Mouse (Mus musculus): Measurements from ENCODE around the gene Tmem50a. TPM values are rescaled to one million over a fixed set of nuclear protein-coding genes. Genes with fewer than 3 reads are reported as not detected.

The Tmem50a gene
- 226 and 246 TPM in 2 replicates for total RNA-seq (2017)

GRCm38 (mm10) chr4:134914864-134915209, at the start of gene Tmem50a:
TSS of gene Tmem50a (minus strand) at chr4:134915024.
- peak; percentile 89 to 92 for ATAC-seq (replicated peaks in 1 of 2; ENCODE audit: insufficient read depth in 1 of 2, low FRiP score in 2 of 2, low TSS enrichment in 1 of 2, low read depth in 1 of 2, poor library complexity in 2 of 2, severe bottlenecking in 2 of 2)

DNA sequence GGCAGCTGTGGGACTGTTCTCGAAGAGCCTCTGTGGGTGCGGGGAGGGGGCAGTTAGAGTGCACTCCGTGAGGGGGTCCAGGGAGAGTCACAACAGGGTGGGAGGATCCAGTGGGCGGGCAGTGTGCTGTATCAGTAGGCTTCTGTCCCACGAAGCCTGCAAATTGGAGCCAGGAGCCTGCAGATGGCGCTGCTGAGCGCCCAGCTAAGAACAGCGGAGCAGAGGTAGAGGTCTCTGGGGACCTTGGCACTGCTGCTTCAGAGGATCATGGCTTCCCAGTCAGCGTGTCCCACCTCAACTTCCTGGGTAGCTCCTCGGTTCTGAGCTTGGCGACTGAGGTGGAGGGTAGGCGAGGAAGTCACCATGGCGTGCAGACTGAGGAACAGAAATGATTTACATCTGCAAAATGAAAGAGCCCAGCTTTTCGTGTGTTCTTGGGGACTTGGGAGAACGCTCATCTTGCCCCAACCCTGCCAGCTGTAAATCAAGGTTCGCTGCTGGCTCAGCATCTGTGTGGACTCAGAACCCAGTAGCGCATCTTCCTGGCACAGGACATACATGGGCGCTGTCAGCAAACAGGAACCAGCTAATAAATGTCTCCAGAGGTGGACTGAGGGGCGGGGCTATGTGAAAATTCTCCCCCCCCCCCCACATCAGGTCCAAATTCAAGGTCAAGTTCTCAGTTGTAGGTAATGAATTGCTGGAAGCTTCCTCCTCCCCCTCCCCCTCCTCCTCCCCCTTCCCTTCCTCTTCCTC, 48.4 kb upstream of the Tmem50a start:
- ATAC-seq (replicated peaks in 1 of 2; ENCODE audit: insufficient read depth in 1 of 2, low FRiP score in 2 of 2, low TSS enrichment in 1 of 2, low read depth in 1 of 2, poor library complexity in 2 of 2, severe bottlenecking in 2 of 2), result peak; percentile 74 to 77

GRCm38 (mm10) chr4:134956328-134956727, 41.5 kb upstream of the Tmem50a start:
- ATAC-seq (replicated peaks in 1 of 2; ENCODE audit: insufficient read depth in 1 of 2, low FRiP score in 2 of 2, low TSS enrichment in 1 of 2, low read depth in 1 of 2, poor library complexity in 2 of 2, severe bottlenecking in 2 of 2), result peak; percentile 59 to 62

DNA sequence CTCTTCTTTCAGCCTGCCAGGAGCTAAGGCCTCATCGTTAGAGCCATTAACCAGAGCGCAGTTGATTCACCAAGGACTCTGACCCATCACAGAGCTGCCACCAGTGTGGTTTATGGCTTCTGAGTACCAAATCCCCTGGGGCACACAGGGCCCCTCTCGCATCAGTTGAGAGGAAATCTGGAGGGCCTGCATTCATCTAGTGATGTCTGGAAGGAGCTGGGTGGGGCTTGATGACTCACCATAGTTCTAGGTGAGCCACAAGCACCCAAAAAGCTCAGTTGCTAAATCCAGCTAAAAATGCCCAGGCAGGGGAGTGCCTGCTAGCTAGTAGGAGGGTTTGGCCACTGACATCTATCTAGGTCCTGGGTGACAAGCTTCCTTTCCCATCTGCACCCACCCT, 41.0 kb upstream of the Tmem50a start:
- ATAC-seq (replicated peaks in 1 of 2; ENCODE audit: insufficient read depth in 1 of 2, low FRiP score in 2 of 2, low TSS enrichment in 1 of 2, low read depth in 1 of 2, poor library complexity in 2 of 2, severe bottlenecking in 2 of 2), result no peak

DNA sequence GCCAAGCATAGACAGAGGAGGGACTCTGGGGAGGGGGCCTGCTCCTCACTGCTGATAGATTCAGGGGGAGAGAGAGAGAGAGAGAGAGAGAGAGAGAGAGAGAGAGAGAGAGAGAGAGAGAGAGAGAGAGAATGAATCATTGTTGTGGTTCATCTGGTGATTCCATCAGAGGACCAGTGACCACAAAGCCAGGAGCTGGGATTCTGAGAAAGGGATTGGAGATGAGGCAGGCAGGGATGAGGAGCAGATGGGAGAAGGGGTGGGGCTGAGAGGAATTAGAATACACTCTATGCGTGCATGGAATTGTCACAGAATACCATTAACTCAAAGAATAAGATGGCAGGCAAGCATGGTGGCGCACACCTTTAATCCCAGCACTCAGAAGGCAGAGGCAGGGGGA, 40.4 kb upstream of the Tmem50a start:
- ATAC-seq (replicated peaks in 1 of 2; ENCODE audit: insufficient read depth in 1 of 2, low FRiP score in 2 of 2, low TSS enrichment in 1 of 2, low read depth in 1 of 2, poor library complexity in 2 of 2, severe bottlenecking in 2 of 2), result no peak

DNA sequence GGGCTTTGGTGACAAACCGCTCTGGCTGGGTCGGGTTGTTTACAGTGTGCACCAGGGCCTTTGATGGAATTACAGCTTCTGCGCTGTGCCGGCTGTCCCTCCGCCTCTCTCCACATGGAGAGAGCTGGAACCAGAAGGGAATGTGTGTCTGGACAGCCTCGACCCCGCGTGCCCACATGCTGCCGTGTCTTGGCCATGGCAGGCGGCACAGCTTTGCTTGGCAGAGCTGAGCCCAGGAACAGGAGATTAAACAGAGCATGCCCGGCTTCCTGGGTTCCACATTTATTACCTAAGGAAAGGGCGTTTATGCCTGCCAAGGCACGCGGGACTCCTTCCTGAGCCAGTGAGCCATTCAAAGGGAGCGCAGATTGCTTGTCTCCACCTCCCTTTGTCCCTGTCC, 39.6 kb upstream of the Tmem50a start:
- no peak for ATAC-seq (replicated peaks in 1 of 2; ENCODE audit: insufficient read depth in 1 of 2, low FRiP score in 2 of 2, low TSS enrichment in 1 of 2, low read depth in 1 of 2, poor library complexity in 2 of 2, severe bottlenecking in 2 of 2)

- peak; percentile 76 to 84 for ATAC-seq (replicated peaks in 1 of 2; ENCODE audit: insufficient read depth in 1 of 2, low FRiP score in 2 of 2, low TSS enrichment in 1 of 2, low read depth in 1 of 2, poor library complexity in 2 of 2, severe bottlenecking in 2 of 2)
Observed at GRCm38 (mm10) chr4:134950518-134951091, 35.8 kb upstream of the Tmem50a start.

GRCm38 (mm10) chr4:134946024-134946744, 31.4 kb upstream of the Tmem50a start:
- ATAC-seq (replicated peaks in 1 of 2; ENCODE audit: insufficient read depth in 1 of 2, low FRiP score in 2 of 2, low TSS enrichment in 1 of 2, low read depth in 1 of 2, poor library complexity in 2 of 2, severe bottlenecking in 2 of 2), result peak; percentile 62 to 63; a peak in 3 of 4 replicates

GRCm38 (mm10) chr4:134943758-134944538, 29.1 kb upstream of the Tmem50a start:
- no peak for ATAC-seq (replicated peaks in 1 of 2; ENCODE audit: insufficient read depth in 1 of 2, low FRiP score in 2 of 2, low TSS enrichment in 1 of 2, low read depth in 1 of 2, poor library complexity in 2 of 2, severe bottlenecking in 2 of 2)

- no peak for ATAC-seq (replicated peaks in 1 of 2; ENCODE audit: insufficient read depth in 1 of 2, low FRiP score in 2 of 2, low TSS enrichment in 1 of 2, low read depth in 1 of 2, poor library complexity in 2 of 2, severe bottlenecking in 2 of 2)
Observed at GRCm38 (mm10) chr4:134939900-134940299, 25.1 kb upstream of the Tmem50a start.

- ATAC-seq (replicated peaks in 1 of 2; ENCODE audit: insufficient read depth in 1 of 2, low FRiP score in 2 of 2, low TSS enrichment in 1 of 2, low read depth in 1 of 2, poor library complexity in 2 of 2, severe bottlenecking in 2 of 2), result no peak
Observed at GRCm38 (mm10) chr4:134937240-134938176, 22.7 kb upstream of the Tmem50a start.

DNA sequence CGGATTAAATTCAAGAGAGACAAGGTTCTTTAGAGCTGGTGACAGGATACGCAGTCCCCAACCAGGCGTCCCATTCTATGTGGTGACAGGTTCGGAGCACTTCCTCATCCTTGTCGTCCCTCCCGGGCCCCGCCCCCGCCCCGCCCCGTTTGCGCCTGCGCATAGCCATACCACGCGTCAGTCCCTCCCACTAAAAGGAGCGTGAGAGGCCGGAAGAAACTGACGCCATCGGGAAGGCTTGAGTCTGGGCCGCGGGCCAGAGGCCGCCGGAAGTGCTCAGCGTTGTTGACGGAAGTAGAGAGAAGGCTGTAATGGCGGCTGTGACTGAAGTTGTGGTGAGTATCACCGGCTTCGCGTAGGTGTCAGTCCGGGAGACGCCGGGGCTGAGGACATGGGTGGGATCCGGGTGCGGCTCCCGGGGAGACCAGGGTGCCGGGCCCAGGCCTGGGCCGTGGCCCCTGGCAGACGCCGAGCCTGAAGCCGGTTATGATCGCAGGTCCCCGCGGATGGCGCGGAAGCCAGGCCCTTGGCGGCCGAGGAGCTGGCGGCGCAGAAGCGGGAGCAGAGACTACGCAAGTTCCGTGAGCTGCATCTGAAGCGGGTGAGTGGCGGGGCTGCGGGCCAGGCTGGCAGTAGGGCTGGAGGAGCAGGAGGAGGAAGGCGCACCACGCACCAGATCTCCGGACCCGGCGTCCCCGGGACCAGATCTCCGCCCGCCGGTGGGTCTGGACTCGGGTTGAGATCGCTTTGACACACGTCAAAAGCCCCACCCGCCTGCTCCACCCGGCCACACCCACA, 16.1 kb upstream of the Tmem50a start, which contains the start of gene Syf2:
TSS of gene Syf2 (plus strand) at position 215 of the 798 bp plus-strand sequence.
- ATAC-seq (replicated peaks in 1 of 2; ENCODE audit: insufficient read depth in 1 of 2, low FRiP score in 2 of 2, low TSS enrichment in 1 of 2, low read depth in 1 of 2, poor library complexity in 2 of 2, severe bottlenecking in 2 of 2), result peak; percentile 80 to 87

DNA sequence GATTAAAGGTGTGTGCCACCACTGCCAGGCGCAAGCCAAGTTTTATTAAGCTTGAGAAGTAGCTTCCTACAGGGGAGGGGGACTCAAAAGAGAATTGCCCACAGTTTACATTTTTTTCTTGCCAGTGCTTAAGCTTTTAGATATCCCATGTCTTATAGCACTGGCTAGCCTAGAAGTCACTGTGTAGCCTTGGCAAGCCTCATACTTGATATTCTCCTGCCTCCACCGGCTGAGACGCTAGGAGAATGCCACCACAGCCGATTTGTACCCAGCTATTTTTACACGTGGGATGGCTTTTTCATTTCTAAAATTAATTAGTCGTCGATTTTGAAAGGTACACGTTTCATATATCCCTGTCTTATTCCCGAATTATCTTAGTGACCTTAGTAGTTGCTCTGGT, 15.4 kb upstream of the Tmem50a start:
- no peak for ATAC-seq (replicated peaks in 1 of 2; ENCODE audit: insufficient read depth in 1 of 2, low FRiP score in 2 of 2, low TSS enrichment in 1 of 2, low read depth in 1 of 2, poor library complexity in 2 of 2, severe bottlenecking in 2 of 2)

GRCm38 (mm10) chr4:134929536-134929935, 14.7 kb upstream of the Tmem50a start:
- ATAC-seq (replicated peaks in 1 of 2; ENCODE audit: insufficient read depth in 1 of 2, low FRiP score in 2 of 2, low TSS enrichment in 1 of 2, low read depth in 1 of 2, poor library complexity in 2 of 2, severe bottlenecking in 2 of 2), result no peak

GRCm38 (mm10) chr4:134928464-134928836, 13.6 kb upstream of the Tmem50a start:
- no peak for ATAC-seq (replicated peaks in 1 of 2; ENCODE audit: insufficient read depth in 1 of 2, low FRiP score in 2 of 2, low TSS enrichment in 1 of 2, low read depth in 1 of 2, poor library complexity in 2 of 2, severe bottlenecking in 2 of 2)

DNA sequence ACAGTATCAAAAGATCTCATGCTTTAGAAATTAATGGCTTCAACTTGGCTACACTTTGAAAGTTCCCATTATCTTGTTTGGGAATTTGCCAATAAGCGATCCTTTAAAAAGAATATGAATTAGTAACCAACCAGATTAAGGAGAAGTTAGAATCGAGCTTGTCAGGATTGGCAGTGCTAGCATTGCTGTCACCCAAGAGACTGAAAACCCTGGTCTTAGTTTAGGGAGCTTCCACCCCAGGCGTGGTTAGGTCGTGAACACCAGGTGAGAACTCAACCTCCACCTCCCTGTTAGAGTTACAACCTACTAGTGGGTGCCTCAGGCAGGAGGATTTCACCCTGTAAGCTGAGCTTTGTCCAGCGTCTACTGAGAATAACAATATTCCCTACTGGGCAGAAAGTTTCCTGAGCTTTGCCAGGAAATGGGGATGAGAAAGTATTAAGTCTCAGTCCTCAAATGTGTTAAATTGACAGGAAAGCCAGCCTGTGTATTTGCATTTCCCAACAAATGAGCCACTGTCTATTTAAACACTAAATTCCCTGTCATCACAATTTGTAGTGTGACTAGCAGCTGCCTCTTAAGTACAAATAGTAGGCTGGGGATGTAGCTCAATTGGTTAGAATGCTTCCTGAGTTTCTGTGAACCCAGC, 13.1 kb upstream of the Tmem50a start:
- ATAC-seq (replicated peaks in 1 of 2; ENCODE audit: insufficient read depth in 1 of 2, low FRiP score in 2 of 2, low TSS enrichment in 1 of 2, low read depth in 1 of 2, poor library complexity in 2 of 2, severe bottlenecking in 2 of 2), result no peak

Data from hematopoietic stem cell, adult 5-6 weeks (primary cell).